Mouse (Mus musculus) cerebellum, adult 9-10 months (tissue): ENCODE data around the gene Krtap4-9.
"Not testable (repeated sequence)": the region's sequence is repeated elsewhere in the genome, so short reads cannot be mapped to it uniquely, and the experiment has no call there.

ENCODE experiments used
- DNase-seq: peaks from one replicate; pipeline ENCODE4 v3.0.0; 2022

Krtap4-9 gene

DNA sequence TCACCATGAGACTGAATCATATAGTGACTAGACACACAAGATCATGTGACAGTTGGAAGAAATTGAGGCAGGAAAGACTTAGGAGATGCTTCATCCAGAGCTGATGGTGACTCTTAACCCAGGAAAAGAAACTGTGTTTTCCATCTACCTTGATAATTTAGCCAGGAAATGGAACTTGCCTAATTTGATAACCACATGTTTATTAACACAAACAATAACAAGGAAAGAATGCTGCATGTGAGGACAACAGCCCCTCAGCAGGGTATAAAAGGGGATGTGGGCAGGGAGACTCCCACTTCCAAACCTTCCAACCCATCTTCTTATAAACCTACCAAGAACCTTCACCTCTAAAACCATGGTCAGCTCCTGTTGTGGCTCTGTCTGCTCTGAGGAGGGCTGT, at the start of gene Krtap4-9:
Krtap4-9 (plus strand) TSS at position 301 of the 400 bp plus-strand sequence.
- DNase-seq, result not testable (repeated sequence)

GRCm38 (mm10) chr11:99743985-99744384, 41.0 kb upstream of the Krtap4-9 start:
- no peak for DNase-seq

DNA sequence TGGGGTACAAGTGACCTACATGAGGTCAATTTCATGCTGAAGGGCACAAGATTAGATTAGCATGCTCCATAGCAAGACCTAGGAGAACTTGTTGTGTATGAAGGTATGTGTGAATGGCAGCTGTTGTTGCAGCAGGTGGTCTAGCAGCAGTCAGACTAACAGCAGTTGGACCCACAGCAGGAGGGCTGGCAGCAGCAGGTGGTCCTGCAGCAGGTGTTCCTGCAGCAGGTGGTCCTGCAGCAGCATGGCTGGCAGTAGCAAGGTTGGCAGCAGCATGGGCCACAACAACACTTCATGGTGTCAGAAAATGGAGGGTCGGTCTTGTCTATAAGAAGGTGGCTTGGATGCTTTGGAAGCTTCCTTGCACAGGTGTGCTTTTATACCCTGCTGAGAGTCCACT, 26.1 kb upstream of the Krtap4-9 start:
- no peak for DNase-seq

DNA sequence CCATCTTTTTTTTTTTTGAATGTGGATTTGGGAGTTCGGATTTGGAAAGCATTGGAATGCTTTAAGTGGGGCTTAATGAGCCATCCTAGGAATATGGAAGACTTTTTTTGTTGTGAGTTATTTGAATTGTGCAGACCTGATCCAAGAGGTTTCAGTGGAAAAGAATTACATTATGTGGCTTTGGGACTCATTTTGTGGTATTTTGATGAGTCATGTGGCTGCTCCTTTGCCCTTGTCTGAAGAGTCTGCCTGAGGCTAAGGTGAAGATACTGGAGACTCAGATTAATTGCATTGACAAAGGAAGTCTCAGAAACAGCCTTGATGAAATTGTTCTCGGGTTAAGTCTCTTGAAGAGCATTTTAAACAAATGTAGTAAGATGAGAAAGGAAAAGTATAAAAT, 16.6 kb upstream of the Krtap4-9 start:
- DNase-seq, result no peak

GRCm38 (mm10) chr11:99772813-99773212, 12.2 kb upstream of the Krtap4-9 start, which contains the start of gene Gm11595:
Gene Gm11595, minus strand, starts transcription at chr11:99772913.
- DNase-seq, result not testable (repeated sequence)

- no peak for DNase-seq
Measured at GRCm38 (mm10) chr11:99778401-99778800, 6.6 kb upstream of the Krtap4-9 start.

DNA sequence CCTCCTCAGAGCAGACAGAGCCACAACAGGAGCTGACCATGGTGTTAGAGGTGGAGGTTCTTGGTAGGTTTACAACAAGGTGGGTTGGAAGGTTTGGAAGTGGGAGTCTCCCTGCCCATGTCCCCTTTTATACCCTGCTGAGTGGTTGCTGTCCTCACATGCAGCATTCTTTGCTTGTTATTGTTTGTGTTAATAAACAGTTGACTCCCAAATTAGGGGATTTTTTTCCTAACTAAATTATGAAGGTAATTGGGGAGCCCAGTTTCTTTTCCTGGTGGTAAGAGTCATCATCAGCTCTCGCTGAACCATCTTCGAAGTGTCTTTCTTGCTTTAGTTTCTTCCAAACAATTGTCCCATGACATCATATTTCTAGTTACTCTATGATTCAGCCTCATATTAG, 4.4 kb upstream of the Krtap4-9 start, which contains the start of gene Krtap4-8:
Krtap4-8 (minus strand) TSS at position 101 of the 400 bp plus-strand sequence.
- no peak for DNase-seq

- DNase-seq, result no peak
Measured at GRCm38 (mm10) chr11:99793367-99793766, 8.4 kb downstream of the Krtap4-9 start, which contains the start of gene Gm11596. Gene Gm11596, minus strand, starts transcription at chr11:99793467.

DNA sequence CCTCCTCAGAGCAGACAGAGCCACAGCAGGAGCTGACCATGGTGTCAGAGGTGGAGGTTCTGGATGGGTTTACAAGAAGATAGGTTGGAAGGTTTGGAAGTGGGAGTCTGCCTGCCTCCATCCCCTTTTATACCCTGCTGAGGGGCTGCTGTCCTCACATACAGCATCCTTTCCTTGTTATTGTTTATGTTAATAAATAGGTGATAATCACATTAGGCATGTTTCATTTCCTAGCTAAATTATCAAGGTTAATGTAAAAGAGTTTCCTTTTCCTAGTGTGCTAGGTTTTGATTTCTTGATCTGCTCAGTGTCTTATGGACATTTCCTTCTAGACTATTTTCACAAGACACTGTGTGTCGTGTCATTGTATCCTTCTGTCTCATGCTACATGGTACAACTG, 13.8 kb downstream of the Krtap4-9 start, which contains the start of gene Gm11569:
Gm11569 (minus strand) TSS at position 101 of the 400 bp plus-strand sequence.
- DNase-seq, result not testable (repeated sequence)

- not testable (repeated sequence) for DNase-seq
Measured at GRCm38 (mm10) chr11:99804346-99804745, 19.3 kb downstream of the Krtap4-9 start, which contains the start of gene Gm11554. Gene Gm11554, minus strand, starts transcription at chr11:99804446.

DNA sequence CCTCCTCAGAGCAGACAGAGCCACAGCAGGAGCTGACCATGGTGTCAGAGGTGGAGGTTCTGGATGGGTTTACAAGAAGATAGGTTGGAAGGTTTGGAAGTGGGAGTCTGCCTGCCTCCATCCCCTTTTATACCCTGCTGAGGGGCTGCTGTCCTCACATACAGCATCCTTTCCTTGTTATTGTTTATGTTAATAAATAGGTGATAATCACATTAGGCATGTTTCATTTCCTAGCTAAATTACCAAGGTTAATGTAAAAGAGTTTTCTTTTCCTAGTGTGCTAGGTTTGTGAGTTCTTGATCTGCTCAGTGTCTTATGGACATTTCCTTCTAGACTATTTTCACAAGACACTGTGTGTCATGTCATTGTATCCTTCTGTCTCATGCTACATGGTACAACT, 24.8 kb downstream of the Krtap4-9 start, which contains the start of gene Krtap4-13:
Krtap4-13 (minus strand) TSS at position 101 of the 400 bp plus-strand sequence.
- DNase-seq, result not testable (repeated sequence)

- DNase-seq, result not testable (repeated sequence)
Measured at GRCm38 (mm10) chr11:99815566-99815965, 30.6 kb downstream of the Krtap4-9 start, which contains the start of gene Gm11564. Gene Gm11564, minus strand, starts transcription at chr11:99815666.
